Mouse (Mus musculus) cortical plate, adult 2 months (tissue): Measurements from ENCODE around the gene Itga8.

ENCODE experiments used
- CTCF ChIP-seq: fragments of 200-500 bp; IDR thresholded peaks from 2 replicates; pipeline ENCODE4 v1.5.1; 2011; ENCODE audit warnings: mild to moderate bottlenecking, control low read depth, low read length; ENCODE audit not compliant: insufficient read depth; ENCODE audit errors: extremely low read depth
- POLR2A ChIP-seq: fragments of 200-500 bp; IDR thresholded peaks from 2 replicates; pipeline ENCODE4 v1.6.1; 2011; ENCODE audit warnings: mild to moderate bottlenecking, low read length, control low read depth; ENCODE audit not compliant: insufficient read depth; ENCODE audit errors: extremely low read depth

DNA sequence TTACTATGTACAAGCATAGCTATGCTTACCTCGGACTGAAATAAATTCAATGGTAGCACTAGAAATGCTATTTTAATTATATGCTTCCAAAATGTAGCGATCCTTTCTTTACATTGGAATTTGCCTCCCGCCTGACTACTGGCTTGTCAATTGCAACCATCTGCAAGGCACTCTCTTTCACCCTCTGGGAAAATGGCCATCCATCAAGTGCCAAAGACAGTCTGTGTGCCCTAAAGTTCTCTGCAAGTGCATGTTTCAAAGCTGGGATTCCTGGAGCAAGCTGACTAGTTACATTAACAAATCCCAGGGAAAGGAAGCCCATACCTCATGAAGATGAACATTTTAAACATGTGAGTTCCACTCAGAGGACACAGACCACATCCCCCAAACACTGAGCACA lies 145.3 kb downstream of the Itga8 start:
- TF ChIP-seq CTCF (no peak), POLR2A (no peak)
